Mouse (Mus musculus): ENCODE measurements around the gene Ms4a4a.
"Not testable (repeated sequence)": the region's sequence is repeated elsewhere in the genome, so short reads cannot be mapped to it uniquely, and the experiment has no call there.

Ms4a4a gene

DNA sequence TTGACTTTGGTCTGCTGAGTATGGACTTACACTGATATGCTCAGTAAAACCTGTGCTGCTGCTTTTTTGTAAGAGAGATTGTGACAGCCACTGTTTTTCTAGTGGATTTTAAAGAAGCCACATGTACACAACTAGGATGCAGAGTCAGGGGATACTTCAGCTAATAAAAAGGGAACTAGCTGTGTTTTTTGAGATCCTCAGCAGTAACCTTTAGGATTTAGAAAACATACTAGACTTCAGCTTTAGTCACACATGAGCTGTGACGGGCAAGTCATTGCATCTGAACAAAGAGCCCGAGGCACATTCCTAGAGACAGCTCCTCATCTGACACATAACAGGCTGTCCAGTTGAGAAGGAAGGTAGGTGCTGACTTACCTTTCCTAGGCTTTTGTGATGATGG, at the start of gene Ms4a4a:
TSS of gene Ms4a4a (plus strand) at position 251 of the 400 bp plus-strand sequence.
- DNase-seq (ENCODE audit: low read depth, low spot score): no peak

DNA sequence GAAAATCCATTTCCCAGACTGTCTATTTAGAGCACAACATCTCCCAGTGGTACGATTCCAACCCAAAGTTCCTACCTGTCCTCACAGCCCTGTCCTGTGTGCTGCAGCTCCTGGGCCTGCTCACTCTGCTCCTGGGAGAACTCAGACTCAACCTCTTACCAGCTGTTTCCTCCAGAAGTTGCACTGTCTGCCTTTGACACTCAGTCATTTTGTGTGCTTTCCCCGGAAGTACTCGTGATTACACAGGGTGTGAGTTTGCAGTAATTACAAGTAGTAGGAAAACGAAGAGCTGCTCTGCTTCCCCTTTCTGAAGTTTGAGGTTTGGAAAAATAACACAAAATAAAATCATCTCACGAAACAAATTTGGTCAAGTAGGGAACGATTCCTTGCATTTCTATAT, 39.4 kb upstream of the Ms4a4a start, which contains the start of gene Ms4a7:
TSS of gene Ms4a7 (minus strand) at position 215 of the 400 bp plus-strand sequence.
- no peak for DNase-seq (ENCODE audit: low read depth, low spot score)

DNA sequence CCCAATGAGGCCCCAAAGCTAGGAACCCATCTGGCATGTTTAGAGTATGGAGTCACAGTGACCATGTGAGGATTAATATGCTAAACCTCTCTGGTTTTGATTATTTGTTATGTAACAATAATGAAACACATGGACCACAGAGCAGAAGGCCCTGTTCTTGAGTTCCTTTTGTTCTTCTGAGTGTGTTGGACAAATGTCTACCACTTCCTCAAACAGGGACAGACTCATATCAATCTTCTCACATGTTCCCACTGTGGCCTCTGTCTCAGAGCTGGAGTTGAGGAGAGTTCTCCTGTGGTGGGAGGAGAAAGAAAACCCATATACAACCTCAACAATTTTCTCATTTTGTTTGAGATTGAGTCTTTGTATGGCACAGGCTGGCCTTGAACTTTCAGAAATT, 32.2 kb upstream of the Ms4a4a start:
- DNase-seq (ENCODE audit: low read depth, low spot score): no peak

DNA sequence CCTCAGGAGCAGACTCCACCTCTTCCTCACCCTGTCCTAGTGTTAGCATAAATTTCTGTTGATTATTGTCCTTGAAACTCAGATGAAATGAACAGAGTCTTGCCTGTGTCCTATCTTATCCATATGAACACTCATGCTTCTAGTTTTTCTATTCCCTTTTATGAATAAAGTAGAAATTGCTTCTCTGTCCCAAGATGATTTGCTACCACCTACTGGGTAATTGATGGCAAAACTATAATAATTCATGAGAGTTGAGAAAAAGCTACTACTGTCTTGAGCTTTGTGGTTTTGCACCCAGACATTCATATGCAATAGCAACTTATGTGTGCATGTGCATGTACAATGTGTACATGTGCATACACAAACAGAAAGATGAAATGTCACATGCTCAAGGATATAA, 31.3 kb upstream of the Ms4a4a start:
- no peak for DNase-seq (ENCODE audit: low read depth, low spot score)

DNA sequence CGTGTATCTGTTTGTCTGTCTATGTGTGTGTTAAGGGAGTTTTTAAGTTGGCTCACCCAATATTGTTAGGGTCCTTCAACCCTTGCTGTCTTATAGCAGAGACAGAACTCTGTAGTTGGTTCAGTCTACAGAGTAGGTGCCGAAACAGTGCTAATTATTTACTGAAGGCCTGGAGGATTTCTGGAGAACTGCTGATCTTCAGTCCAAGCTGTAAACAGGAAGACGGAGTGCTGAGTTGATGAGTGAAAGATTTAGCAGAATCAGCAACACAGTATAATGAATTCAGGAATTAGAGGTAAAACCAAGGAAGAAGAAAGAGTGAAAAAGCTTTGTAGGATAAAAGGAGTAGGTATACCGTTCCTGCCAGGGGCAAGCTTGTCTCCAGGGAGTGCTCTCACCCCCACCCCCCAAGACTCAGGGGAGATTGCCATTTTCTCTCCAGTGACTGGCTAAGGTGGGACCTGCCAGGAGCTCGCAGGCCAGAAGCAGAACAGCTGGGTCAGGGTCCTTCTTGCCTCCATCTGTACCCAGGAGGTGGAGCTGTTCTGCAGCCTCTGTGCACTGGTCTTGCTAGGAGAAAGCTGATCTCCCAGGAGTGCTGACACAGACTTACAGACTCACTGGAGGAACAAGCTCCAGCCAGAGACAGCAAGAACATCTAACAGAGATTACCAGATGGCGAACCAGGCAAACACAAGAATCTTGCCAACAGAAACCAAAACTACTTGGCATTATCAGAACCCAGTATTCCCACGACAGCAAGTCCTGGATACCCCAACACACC, 25.4 kb upstream of the Ms4a4a start:
- DNase-seq (ENCODE audit: low read depth, low spot score): no peak

DNA sequence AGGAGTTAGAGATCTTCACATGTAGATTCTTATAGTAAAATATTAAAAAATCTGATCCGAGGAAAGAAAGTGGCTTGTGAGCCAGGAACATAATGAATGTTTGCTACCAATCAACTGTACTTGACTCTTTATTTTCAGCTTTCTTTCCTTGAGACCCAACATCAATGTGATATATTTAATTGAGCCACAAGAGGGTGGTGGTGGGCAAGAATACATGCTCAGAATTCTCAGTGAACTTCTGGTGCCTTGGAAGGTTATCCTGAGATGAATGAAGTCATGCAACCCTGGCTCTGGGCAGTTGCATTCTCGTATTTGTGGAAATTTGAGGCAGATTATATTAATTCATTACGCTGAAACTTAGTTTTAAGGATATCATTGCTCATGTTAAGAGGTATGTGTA, 23.4 kb upstream of the Ms4a4a start:
- no peak for DNase-seq (ENCODE audit: low read depth, low spot score)

DNA sequence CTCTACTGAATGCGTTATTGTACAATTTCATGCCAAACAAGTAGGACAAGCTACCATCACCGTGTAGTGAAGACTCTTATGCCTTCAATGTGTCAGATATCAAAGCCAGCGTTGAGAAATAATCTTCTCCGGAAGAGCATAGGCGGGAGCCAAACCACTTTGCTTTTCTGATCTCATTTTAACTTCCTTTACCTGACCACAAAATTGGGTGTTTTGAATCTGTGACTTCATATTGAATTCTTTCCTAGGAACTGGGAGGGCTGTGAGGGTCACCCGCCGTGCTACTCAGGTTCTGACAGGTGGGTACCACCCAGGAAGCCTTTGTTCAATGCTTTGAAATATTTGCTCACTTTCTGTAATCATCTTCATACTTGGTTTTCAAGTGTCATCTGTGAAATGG, 19.6 kb upstream of the Ms4a4a start:
- no peak for DNase-seq (ENCODE audit: low read depth, low spot score)

DNA sequence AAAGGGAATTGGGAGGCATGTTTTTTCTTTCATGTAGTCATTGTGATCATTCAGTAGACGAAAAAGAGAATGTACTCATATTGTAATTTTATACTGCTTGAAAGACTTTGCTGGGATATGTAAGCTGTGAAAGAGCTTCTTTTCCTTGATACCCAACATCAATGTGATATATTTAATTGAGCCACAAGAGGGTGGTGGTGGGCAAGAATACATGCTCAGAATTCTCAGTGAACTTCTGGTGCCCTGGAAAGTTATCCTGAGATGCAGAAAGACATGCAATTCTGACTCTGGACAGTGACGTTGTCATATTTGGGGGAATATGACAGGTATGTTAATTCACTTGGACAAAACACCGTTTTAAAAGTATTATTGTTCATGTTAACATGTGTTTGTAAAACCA, 15.2 kb upstream of the Ms4a4a start:
- DNase-seq (ENCODE audit: low read depth, low spot score): no peak

DNA sequence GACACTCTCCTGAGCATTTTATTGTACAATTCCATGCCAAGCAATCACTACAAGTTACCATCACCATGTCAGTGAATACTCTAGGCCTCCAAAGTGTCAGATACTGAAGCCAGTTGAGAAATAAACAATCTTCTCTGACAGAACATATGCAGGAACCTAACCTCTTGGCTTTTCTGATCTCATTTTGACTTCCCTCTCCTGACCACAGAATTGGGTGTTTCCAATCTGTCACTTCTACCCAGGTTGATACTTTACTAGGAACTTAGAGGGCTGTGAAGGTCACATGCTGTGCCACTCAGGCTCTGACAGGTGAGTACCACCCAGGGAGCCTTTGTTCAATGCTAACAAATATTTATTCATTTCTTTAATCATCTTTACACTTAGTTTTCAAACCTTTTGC, 13.3 kb upstream of the Ms4a4a start:
- DNase-seq (ENCODE audit: low read depth, low spot score): no peak

DNA sequence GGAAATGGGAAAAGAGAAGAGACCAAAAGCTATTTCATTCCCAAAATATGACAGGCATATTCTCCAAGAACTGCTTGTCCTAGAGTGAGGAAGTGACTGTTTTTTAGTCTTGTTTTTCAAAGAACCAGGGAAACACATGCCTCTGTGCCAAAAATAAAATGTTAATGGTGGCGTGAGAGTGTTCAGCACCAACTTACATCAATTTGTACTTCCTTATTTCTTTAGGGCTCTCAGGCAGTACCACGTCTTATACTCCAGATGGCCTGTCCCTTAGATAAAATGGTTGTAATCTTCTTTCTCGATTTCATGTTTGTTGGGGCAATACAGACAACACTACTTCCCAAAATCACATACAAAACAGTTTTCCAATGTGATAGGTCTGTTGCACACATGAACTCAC, 7.0 kb upstream of the Ms4a4a start:
- DNase-seq (ENCODE audit: low read depth, low spot score): no peak

DNA sequence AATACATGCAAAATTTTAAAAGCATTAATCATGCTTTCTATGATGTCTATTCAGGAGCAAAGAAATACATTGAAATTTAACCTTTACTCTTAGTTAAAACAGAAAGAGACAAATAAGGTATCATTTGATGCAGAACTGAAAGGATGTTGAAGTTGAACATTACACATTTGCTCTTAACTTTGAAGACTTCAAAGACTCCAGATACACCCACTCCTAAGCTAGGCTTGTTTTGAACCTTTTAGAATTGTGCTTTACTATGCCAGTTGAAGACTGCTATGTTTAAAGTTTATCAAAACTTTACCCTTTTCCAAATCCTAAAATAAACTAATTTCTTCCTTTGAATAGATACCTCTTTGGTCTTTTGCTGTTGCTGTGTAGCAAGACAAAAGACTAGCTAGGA, 4.1 kb upstream of the Ms4a4a start:
- no peak for DNase-seq (ENCODE audit: low read depth, low spot score)

DNA sequence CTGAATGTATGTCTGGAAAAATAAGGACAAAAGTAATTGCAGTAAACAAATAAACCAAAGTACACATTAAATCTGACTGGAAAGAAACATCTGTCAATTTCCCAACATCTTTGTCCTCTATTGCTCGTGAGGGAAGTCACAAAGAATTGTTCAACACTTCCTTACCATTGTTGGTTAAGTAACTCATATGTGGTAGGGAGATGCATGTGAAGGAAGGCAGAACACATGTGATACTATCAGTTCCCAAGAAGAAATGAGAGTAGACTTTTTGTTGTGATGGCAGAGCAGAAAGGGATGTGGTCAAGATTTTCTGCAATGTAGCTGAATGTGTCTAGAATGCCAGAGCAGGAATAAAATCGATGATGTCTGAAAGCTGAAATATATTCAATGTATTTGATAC, 1.1 kb downstream of the Ms4a4a start:
- no peak for DNase-seq (ENCODE audit: low read depth, low spot score)

DNA sequence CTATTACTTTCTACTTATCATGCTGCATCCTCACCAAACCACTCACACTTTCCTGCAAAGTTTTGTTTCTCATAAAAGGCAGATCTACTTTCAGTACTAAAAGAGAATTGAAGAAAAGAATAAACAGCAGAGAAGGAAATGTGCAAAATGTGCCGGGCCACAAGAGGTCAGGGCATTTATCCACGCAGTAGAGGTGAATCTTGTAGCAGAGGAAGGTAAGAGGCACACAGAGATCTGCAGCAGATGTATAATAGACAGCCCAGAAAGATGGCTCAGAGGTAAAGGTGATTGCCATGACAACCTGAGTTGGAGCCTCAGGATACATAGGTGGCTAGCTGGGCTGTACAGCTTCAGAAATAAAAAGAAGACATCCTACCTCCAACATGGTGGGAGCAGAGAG, 11.8 kb downstream of the Ms4a4a start:
- no peak for DNase-seq (ENCODE audit: low read depth, low spot score)

DNA sequence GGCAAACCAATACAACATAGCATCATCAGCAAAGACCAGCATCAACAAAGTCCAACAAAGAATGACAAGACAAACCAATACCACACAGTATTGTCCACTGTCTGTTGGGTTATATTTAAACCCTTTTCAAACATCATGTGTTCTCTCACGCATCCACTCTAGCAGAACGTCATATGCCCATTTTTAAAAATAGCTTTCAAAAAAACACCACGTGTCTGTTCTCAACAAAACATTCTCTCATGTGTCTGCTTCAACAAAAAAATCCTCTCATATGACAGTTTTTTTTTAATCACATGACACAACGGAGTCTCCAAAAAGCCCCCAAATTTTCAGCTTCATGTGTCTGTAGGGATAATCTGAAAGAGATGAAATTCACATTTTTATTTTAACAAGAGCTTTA, 12.4 kb downstream of the Ms4a4a start:
- DNase-seq (ENCODE audit: low read depth, low spot score): no peak

DNA sequence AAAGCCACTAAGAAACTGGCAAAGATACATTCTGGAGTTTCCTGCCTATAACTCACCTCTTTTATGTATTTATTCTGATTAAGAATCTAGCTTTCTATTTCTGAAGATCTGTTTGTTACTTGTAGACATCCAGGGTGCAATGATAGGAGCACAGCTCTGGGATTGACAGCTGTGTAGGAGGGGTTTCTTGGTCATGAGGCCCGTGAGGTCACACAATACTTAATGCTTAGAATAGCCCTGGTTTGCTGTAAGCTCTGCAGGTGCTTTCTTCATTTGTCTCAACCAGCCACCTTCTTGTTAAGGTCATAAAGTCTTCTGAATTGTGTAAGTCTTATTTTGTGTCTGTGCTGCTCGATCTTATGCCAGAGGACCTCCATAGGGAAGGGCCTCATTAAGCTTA, 13.6 kb downstream of the Ms4a4a start:
- no peak for DNase-seq (ENCODE audit: low read depth, low spot score)

DNA sequence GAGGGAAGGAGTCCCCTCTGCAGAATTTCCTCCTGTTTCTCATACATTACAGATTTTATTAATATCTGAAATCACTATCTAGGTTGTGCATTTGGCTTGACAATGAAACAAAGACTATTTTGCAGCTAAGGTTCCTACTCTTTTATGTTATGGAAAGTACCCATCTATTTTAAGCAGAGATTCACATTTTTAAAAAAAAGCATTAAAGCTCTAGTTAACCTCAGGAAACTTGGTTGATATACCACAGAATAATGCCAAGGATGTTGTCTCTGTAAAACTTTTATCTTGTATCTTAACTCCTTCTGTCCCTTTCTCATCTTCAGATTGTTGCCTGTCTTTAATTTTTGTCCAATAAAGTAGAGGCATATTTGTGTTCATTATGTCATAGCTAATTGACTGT, 20.4 kb downstream of the Ms4a4a start:
- DNase-seq (ENCODE audit: low read depth, low spot score): no peak

DNA sequence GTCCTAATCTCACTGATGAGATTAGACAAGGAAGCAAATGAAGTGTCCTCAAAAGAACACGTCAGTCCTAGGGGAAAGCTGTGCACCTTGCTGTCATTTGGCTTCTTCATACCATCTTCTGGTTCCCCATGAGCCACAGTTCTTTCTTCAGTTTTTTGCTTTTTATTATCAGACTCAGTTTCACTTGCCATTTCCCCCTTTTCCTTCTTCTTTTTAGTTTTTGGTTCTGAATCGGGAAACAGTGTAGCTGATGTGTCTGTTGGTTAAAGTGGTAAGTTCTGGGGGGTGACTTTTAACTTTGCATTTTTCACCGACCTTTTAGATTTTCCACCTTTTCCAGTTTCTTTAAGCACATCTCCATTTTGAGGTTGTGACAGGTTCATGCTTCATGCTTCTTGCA, 29.2 kb downstream of the Ms4a4a start, which contains the start of gene Ms4a4c:
TSS of gene Ms4a4c (plus strand) at position 244 of the 400 bp plus-strand sequence.
- no peak for DNase-seq (ENCODE audit: low read depth, low spot score)

DNA sequence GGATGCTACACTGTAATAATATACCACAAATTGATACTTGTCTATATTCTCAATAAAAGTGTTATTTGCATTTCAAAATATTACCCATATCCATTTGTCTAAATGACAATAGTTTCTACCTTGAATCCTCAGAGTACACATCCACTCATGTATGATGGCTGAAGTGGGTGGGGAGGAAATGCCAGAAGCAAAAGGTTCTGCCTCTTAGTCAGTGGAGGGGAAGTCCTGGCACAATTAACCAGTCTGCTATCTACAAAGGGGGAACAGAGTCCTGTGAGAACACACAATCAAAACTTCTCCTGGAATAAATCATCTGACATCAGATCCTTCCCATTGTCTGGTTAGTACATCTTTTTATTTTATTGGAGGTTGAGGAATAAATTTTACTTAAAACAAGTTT, 32.1 kb downstream of the Ms4a4a start:
- no peak for DNase-seq (ENCODE audit: low read depth, low spot score)

DNA sequence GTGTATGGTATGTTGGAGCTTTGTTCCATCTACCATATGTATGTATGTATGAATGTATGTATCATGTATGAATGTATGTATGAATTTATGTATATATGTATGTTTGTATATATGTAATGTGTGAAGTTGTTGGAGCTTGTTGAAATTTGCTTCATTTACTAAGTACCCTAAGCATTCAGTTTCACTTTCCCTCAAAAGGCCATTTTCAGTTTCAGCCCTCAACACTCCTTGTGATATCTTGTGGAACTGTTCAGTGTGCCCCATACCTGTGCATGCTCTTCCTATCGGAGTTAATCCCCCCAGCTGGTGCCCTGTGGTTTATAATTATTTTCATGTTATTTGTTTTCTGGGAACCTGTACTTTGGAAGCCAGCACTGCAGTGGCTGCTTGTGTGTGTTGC, 33.3 kb downstream of the Ms4a4a start:
- DNase-seq (ENCODE audit: low read depth, low spot score): no peak

DNA sequence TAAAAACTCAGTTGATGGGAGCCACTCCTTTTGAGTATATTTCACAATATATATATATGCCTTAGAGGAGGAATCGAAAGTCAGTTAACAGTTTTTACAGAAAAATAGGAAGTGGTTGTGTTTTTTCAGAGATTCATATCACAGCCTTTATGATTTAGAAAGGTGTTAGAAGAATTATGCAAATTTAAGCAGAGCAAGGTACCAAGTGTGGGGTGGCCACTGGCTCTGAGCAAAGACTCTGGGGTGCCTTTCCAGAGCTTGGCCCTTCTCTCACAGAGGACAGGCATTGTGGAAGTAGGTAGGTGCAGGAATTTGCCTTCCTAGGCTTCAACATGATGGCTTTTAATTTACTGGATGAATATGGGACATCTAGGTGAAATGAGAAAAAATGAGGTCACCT, 36.3 kb downstream of the Ms4a4a start:
- no peak for DNase-seq (ENCODE audit: low read depth, low spot score)

DNA sequence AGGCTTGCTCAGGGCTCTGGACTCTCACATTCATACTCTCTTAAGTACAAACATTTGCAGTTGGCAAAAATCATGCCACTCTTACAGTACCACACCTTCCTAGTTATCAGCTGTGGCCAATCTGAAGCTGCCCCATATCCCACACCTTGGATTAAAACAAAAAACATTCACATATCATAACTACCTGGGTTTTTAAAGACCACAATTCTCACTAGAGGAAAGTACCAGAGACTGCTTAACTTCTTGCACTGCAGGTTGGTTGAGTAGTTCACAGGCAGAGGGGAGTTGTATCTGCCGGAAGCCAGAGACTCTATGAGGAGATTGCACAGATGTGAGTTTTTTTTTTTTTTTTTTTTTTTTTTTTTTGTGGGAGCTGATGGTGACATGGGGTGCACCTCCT, 38.8 kb downstream of the Ms4a4a start:
- no peak for DNase-seq (ENCODE audit: low read depth, low spot score)

DNA sequence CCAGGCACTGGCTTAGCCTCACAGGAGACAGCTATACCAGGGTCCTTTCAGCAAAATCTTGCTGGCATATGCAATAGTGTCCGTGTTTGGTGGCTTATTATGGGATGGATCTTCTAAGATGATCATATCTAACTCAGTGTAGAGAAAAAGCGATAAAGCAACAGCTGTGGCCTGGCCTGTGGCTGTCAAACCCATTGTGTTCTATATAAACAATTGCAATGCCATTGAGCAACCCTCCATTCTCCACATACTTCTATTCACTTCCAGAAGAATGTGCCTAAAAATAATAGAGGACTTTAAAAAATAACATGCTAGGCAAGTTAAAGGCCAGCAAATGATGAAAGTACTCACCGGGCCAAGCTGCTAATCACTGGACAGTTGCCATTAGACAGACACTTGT, 40.3 kb downstream of the Ms4a4a start:
- no peak for DNase-seq (ENCODE audit: low read depth, low spot score)

DNA sequence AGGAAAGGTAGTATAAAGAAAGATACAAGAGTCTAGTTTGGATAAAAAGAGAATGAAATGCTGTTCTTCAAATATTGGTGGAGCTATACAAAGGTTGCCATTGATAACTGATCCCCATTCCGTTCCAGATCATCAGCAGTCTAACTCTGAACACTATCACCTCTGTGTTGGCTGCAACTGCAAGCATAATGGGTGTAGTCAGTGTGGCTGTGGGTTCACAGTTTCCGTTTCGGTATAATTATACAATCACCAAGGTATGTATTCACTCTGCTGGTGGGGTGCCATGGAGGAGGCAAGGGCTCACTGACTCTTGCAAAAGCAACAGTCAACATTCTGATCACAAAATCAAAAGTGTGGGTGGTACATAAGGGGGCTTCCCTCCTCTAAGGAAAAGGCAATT, 43.5 kb downstream of the Ms4a4a start:
- DNase-seq (ENCODE audit: low read depth, low spot score): not testable (repeated sequence)

DNA sequence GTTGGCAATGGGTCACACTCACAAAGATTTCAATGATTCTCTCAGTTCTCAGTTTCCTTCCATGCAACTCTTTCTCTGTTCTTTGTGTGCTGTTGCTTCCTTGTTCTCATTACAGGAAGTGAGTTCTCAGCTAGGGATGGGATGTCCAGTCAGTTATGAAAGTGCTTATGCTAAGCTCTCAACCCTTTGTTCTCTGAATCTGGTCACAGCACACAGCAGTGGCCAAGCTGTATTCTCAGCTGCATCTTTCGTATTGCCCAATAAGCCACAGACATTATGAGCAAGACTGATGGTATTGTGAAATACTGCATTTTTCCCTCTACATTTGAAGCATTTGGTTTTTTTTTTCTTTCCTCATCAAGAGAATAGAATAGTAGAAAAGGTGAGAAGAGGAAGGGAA, 55.9 kb downstream of the Ms4a4a start:
- DNase-seq (ENCODE audit: low read depth, low spot score): not testable (repeated sequence)

All from c-Kit-negative CD71-positive TER-119-positive erythroid progenitor cells, embryonic 14.5 days (primary cell).